Mouse (Mus musculus) erythroid progenitor cell, adult 5-6 weeks (primary cell): Measurements from ENCODE around the gene Evl. TPM values are rescaled to one million over a fixed set of nuclear protein-coding genes. Genes with fewer than 3 reads are reported as not detected.

Experiments
- ATAC-seq: replicated peaks from 2 replicates; pipeline ENCODE4 v1.8.0; 2016; ENCODE audit warnings: moderate number of reproducible peaks, mild to moderate bottlenecking, moderate TSS enrichment, inconsistent platforms; ENCODE audit not compliant: poor library complexity, low FRiP score, severe bottlenecking
- total RNA-seq, 2 experiments: library from RNA; stranded (forward) in 1 of 2; stranded (reverse) in 1 of 2; fragments of 150-400 nt in 1 of 2; fragments of 186-747, 209-891 nt in 1 of 2; gene quantifications; 2 replicates each; pipeline versions ENCODE4 v1.2.3 to v1.2.4; 2015 to 2017; ENCODE audit warnings: low replicate concordance in 2 of 2

Gene Evl
- total RNA-seq, 2 experiments from 2014 or later: 13.4 to 56.6 TPM

- no peak for ATAC-seq
Measured at GRCm38 (mm10) chr12:108718485-108718884, 164.0 kb downstream of the Evl start.

- ATAC-seq: no peak
Measured at GRCm38 (mm10) chr12:108722464-108722863, 167.9 kb downstream of the Evl start.

GRCm38 (mm10) chr12:108723841-108724240, 169.3 kb downstream of the Evl start:
- no peak for ATAC-seq

- no peak for ATAC-seq
Measured at GRCm38 (mm10) chr12:108734386-108734785, 179.9 kb downstream of the Evl start.

GRCm38 (mm10) chr12:108737838-108738237, 183.3 kb downstream of the Evl start:
- ATAC-seq: no peak

Other genes with a start within 250 kb of the Evl start
- gene Hhipl1, start 248.4 kb upstream of the Evl start, total RNA-seq (2015; ENCODE audit: low replicate concordance): not detected in 2 replicates
- not detected in 2 replicates for gene Hhipl1, start 248.4 kb upstream of the Evl start, total RNA-seq (2017; ENCODE audit: low replicate concordance)
- not detected in 2 replicates for gene Cyp46a1, start 220.3 kb upstream of the Evl start, total RNA-seq (2015; ENCODE audit: low replicate concordance)
- gene Cyp46a1, start 220.3 kb upstream of the Evl start, total RNA-seq (2017; ENCODE audit: low replicate concordance): not detected in 2 replicates
- not detected in 2 replicates for gene Eml1, start 183.8 kb upstream of the Evl start, total RNA-seq (2015; ENCODE audit: low replicate concordance)
- gene Eml1, start 183.8 kb upstream of the Evl start, total RNA-seq (2017; ENCODE audit: low replicate concordance): not detected in 2 replicates
- gene Degs2, start 147.6 kb downstream of the Evl start, total RNA-seq (2015; ENCODE audit: low replicate concordance): not detected in 2 replicates
- not detected in 2 replicates for gene Degs2, start 147.6 kb downstream of the Evl start, total RNA-seq (2017; ENCODE audit: low replicate concordance)
- gene Yy1, start 238.3 kb downstream of the Evl start, total RNA-seq (2015; ENCODE audit: low replicate concordance): 25.2 and 44.4 TPM in 2 replicates
- 40.4 and 62.9 TPM in 2 replicates for gene Yy1, start 238.3 kb downstream of the Evl start, total RNA-seq (2017; ENCODE audit: low replicate concordance)